Mouse (Mus musculus) cerebral cortex, adult 2 months (tissue): ENCODE results near the gene Abcc2.

Source experiments
- WGBS: fragments of 180-500 bp; shearing (Covaris S2); methylation state at CpG from one replicate; pipeline ENCODE4 v1.1.7; 2018; 5-methylcytosine and 5-hydroxymethylcytosine counted together

Gene Abcc2

DNA sequence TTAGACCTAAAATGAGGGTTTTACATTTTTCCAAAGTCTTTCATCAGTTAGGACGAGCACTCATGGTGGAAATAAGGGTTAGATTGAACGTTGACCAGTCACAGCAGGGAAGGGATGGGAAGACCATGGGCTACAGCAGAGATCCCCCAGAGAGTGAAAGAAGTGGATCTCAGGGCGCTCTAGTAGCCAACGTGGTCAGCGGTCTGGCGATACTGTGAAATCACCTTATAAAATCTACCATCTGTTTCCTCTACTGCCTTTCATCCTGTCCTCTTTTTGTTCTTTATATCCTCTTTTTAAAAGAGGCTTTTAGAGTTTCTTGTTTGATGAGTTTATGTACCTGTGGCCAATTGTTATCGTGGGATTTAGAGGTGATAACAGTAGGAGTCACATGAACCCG, 2.8 kb downstream of the Abcc2 start:
- WGBS: 85% methylated on average over 8 of the region's 8 CpGs

- 68% methylated on average over 13 of the region's 13 CpGs for WGBS
Measured at GRCm38 (mm10) chr19:43786249-43787026, 4.4 kb downstream of the Abcc2 start.

- WGBS: 87% methylated on average over 7 of the region's 7 CpGs
Measured at GRCm38 (mm10) chr19:43789817-43790216, 7.8 kb downstream of the Abcc2 start.

DNA sequence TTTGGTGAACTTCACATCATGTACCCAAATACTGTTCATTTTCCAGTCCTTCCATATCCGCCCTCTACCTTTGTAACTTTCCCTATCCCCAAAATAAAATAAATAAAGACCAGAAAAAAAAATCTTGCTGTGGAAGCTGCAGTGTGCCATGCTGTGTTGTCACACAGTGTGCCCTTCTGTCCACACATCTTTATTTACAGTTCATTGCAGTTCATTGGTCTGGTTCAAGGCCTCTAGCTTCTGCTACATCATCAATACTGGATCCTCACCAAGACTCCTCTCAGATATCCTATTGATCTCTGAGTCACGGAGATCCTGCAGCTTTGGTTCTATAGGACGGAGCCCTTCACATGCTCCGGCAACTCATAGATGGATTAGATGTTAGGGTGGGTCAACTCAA, 10.5 kb downstream of the Abcc2 start:
- WGBS: 94% methylated on average over 4 of the region's 4 CpGs

GRCm38 (mm10) chr19:43793951-43794350, 12.0 kb downstream of the Abcc2 start:
- 94% methylated on average over 1 of the region's 1 CpGs for WGBS

DNA sequence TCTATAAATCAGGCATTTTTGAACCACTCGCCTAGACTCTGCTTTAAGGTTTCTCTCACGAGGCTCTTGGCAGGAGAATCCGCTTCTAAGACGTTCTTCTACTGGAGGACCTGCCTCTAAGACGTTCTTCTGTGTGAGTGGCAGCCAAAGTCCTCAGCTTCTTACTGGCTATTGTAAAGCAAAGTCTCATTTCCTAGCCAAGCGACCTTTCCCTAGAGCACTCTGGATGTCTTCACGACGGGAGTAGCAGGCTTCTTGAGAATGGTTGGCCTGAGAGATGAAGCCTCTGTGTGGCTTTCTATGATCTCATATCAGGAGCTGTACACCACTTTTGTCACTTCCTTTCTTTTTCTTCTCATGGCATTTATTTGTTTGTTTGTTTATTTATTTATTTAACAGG, 13.5 kb downstream of the Abcc2 start:
- 80% methylated on average over 8 of the region's 8 CpGs for WGBS

DNA sequence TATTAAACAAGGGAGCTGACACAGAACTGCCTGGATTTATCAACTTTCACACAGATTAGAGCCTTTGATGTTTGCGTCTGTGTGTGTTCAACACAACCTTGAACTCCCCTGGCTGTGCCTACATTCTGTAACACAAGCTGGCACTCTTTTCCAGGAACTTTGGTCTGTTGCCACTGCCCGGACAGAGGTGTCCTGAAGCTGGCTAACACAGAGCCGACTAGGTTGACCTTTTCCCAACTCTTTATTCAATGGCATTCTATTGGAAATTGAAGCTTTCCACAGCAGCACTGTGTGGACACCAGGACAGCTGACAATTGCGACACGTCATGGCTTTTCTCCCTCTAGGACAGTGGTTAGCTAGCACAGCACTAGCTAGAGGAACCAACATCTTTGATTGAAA, 15.2 kb downstream of the Abcc2 start:
- WGBS: 76% methylated on average over 5 of the region's 5 CpGs

DNA sequence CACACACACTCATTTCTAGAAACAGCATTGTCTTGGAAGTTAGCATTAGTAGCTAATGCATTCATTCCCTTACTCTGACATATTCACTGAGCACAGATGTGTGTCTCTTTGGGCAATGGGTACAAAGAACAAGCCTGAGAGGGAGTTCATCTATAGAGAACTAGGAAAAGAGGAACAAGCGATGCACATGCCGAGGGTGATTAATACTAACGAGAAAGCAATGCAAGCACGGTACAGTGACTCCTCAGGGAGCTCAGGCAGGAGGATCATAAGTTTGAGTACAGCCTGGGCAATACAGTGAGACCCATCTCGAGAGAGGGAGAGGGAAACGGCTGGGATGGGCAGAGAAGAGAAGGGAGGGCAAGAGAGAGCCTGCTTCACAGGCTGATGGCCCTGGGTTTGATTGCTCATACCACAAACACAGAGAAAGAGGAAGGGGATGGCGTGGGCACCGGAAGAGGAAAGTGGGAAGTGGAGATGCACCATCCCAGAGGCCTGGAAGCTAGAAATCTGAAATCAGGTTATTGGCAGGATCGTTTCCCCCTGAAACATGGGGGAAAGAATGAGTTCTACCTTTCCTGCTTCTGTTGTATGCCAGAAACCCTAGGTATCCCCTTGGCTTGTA, 19.5 kb downstream of the Abcc2 start:
- WGBS: 76% methylated on average over 9 of the region's 9 CpGs

DNA sequence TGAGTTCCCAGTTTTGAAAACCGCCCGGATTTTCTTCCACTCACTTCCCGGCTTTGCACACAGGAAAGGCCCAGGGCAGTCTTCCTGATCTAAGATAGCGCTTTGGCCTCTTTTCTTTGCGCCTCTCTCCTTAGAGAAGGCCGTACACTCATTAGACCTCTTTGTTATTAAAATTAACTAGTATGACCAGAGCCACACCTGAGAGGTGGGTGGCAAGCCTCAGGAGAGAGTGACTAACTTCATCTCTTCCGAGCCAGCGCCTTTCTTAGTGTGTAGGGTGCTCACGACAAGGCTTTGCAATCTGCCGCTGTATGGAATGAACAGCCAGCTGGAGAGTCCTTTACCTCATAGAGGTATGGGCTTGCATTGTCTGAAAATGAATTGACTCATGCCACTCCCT, 21.9 kb downstream of the Abcc2 start:
- WGBS: 82% methylated on average over 10 of the region's 10 CpGs

DNA sequence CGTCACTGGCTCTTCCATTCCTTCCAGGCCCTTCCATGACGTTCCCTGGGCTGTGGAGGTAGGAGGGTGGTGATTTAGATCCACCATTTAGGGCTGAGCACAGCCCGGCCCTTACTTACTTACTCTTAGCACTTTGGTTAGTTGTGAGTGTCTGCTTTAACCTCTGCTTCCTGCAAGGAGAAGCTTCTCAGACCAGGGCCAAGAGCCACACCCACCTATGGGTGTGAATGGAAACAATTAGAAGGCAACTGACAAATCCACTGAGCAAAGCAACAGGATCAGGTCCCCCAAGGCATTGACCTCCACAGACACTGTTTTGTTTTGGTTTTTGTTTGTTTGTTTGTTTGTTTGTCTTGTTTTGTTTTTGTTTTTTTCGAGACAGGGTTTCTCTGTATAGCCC, 27.3 kb downstream of the Abcc2 start:
- WGBS: 65% methylated on average over 4 of the region's 4 CpGs

GRCm38 (mm10) chr19:43811419-43811818, 29.4 kb downstream of the Abcc2 start:
- WGBS: 96% methylated on average over 4 of the region's 4 CpGs

- WGBS: 92% methylated on average over 10 of the region's 10 CpGs
Measured at GRCm38 (mm10) chr19:43813315-43813714, 31.3 kb downstream of the Abcc2 start.

GRCm38 (mm10) chr19:43815661-43816414, 33.8 kb downstream of the Abcc2 start:
- 35% methylated on average over 14 of the region's 14 CpGs for WGBS

DNA sequence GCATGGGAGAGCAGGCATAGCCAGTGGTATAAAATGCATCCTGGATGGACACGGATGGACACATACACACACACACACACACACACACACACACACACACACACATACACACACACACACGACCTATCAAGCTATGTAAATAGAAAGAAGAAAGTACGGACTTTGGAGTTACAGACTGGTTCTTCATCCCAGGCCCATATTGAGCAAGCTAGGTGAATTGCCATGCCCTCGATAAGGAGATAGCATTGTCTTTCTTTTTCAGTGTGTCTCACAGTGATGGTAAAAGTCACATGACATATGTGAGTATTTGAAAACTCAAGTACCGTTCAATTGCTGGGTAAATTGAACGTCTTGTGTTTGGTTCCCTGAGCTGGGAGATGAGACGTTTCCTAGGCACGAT, 44.9 kb downstream of the Abcc2 start:
- WGBS: 87% methylated on average over 8 of the region's 8 CpGs

DNA sequence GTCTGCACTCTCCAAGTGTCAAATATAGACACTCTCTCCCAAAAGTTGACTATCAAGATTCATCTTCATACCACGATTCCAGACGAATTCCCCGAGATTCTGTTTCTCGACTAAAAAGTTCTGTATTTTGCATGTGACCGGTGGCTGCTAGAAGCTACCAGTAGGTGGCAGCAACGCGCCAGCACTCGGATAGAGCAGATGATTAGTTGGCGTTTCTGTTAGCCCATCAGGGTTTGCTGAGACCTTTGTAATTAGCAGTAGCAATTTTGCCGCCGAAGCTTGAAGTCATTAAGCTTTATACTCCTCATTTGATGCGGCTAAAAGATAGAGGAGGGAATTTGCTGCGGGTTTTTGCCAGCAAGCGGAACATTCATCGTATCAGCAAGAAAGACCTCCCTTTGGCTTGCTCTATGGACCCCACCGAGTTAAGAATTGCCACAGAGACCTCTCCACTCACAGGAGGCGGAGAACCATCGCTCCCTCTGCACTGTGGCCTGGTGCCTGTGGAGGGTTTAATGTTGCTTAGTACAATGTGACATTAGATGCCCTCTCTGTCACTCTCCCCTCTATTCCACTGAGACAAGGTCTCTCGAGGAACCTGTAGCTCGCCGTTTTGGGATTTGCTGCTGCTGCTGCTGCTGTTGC, 50.6 kb downstream of the Abcc2 start:
- WGBS: 24% methylated on average over 21 of the region's 21 CpGs

DNA sequence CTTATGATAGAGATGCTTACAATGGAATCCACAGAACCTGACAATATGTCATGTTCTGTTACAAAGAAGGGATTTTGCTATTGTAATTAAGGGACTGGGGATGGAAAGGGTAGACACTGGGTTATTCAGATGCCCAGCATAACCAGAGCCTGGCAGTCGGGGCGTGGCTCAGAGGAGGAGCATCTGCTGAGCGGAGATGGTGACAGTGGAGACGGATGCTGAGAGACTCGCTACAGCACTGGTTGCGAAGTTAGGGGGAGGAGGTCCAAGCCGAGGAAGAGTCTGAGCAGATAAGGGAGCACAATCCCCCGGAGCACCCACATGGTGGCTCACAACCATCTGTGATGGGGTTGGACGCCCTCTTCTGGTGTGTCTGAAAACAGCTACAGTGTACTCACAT, 61.2 kb downstream of the Abcc2 start:
- WGBS: 89% methylated on average over 9 of the region's 9 CpGs

GRCm38 (mm10) chr19:43845331-43845908, 63.4 kb downstream of the Abcc2 start:
- WGBS: 69% methylated on average over 7 of the region's 7 CpGs

GRCm38 (mm10) chr19:43847056-43847455, 65.1 kb downstream of the Abcc2 start:
- 90% methylated on average over 15 of the region's 15 CpGs for WGBS

DNA sequence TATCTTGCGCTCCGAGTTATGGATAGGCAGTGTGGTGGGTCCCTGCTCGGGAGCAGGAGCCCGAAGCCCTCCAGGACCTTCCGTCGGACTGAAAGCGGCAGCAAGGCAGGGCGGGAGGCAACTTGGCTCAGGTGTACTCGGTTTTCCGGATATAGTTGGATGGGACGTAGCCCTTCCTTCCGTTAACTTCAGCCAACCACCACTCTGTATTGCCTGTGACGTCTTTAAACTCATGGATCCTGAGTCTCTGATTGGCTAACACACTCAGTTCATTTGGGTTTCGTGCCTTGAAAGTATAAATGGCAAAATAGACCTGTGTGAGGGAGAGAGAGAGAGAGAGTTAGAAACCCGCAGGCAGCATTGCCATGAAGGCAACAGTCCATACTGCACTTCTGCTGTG, 66.0 kb downstream of the Abcc2 start:
- WGBS: 96% methylated on average over 15 of the region's 15 CpGs

- 90% methylated on average over 11 of the region's 11 CpGs for WGBS
Measured at GRCm38 (mm10) chr19:43850026-43850425, 68.0 kb downstream of the Abcc2 start.

GRCm38 (mm10) chr19:43851996-43852630, 70.1 kb downstream of the Abcc2 start:
- 71% methylated on average over 21 of the region's 21 CpGs for WGBS
